Mouse (Mus musculus) WW6 (cell line): ENCODE results near the gene Ntf3.

Source experiments
- DNase-seq: peaks from one replicate; pipeline ENCODE4 v3.0.0-alpha.2; 2013; ENCODE audit warnings: low read depth, low spot score

The Ntf3 gene

DNA sequence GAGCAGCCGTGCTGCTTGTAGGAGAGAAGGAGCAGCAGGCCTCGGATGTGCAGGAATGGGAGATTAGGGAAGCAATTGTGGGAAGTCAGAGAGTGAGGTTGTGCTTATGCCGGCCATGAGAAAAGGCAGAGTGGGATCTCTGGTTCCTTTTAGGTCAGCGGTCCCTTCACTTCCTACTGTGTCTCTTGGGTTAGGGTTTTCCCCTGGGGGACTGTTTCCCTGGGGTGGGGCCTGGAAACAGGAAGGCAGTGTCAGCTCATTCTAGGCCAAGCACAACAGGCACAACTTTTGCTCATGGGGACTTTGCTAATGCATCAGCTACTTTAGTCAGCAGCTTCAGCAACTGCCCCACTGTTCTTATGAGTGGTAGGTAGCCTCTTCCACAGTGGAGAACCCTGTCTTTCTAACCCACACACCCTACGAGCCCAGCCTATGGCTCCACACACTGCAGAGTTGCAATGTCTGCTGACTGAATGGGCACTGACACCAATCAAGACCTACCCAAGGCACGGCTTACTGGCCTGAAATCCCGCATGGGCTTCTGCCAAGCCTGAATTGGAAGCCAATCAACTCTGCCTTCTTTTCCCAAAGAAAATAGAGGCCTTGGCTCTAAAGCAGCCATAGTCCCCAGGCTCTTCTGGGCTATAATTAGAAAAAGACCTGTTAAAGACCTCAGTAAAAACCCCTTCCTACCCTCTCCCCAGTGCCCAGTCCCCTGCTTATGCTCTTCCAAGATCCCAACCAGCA lies 60.5 kb downstream of the Ntf3 start:
- no peak for DNase-seq

- DNase-seq = no peak
Measured at GRCm38 (mm10) chr6:126105083-126105740, 61.5 kb downstream of the Ntf3 start.

- DNase-seq = no peak
Measured at GRCm38 (mm10) chr6:126102571-126102970, 64.1 kb downstream of the Ntf3 start.

GRCm38 (mm10) chr6:126102007-126102406 lies 64.7 kb downstream of the Ntf3 start:
- DNase-seq = no peak

GRCm38 (mm10) chr6:126100579-126100978 lies 66.1 kb downstream of the Ntf3 start:
- DNase-seq = no peak

- DNase-seq = no peak
Measured at GRCm38 (mm10) chr6:126097471-126097870, 69.2 kb downstream of the Ntf3 start.

DNA sequence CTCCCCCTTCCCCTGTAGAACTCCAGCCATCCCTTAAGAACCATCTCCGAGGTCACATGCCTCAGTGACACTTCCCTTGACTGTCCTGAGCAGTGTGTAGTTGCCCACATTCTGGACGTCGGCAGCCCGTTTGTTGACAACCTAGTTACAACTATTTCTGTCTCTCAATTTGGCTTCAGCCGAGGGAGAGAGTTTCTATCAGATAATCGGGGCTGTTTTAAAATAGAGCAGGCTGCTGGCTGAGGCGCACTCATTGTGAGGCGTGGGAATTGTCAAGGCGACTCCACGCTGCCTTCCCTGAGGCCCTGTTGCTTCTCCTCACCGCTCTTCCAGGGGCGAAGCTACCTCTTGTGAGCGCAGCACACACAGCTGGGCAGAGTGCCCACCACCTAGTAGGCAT lies 70.6 kb downstream of the Ntf3 start:
- DNase-seq = no peak

DNA sequence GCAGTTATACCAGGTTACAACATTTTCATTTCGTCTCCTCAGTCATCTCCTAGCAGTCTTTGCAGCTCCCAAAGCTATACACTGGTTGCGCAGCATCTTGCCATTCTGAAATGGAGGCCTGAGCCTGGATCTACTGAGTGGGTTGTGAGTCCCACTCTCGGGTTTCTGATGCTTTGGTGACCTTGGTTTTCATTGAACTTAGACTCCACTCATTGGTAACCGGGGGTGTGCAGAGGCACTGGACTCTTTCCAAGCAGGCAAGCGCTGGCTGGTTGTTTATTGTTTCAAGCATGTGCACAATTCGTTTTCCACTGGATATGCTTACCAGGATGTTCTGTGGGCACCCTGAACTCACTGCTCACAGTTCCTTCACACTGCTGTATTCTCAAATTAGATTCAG lies 71.7 kb downstream of the Ntf3 start:
- no peak for DNase-seq

DNA sequence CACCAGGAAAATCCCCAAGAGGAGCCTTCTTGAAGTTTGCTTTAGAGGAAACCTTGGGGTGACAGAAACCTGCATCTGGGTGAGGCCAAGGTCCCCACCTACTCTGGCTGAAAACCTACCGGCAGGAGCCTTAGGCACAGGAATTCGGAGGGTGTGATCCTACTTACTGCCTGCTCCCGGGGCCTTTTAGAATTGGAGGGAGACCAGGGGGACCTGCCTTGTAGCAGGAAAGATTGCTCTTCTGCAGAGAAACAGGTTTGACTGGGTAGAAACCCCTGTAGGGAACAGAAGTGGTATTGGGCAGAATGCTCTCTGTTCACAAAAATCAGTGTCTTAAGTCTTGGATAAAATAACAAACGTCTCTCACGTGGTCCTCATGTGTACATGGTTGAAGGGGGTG lies 74.7 kb downstream of the Ntf3 start:
- DNase-seq = no peak

DNA sequence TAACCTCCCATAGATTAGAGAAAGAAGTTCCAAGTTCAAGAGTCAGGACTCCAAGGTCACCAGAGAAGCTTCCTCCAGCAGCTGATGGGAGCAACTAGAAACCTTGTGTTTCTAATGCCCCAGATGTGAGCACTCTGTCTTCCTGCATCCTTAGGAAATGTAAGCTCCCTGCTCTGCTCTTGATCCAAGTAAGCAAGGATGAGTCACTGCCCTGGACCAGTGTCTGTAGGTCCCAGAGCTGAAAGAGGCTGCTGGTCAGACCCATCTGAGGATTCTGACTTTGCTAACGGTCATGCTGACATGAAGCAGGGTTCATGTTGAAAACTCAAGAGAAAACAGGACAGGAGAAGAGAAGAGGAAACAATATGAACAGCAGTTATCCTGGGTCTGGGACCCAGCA lies 76.6 kb downstream of the Ntf3 start:
- no peak for DNase-seq

DNA sequence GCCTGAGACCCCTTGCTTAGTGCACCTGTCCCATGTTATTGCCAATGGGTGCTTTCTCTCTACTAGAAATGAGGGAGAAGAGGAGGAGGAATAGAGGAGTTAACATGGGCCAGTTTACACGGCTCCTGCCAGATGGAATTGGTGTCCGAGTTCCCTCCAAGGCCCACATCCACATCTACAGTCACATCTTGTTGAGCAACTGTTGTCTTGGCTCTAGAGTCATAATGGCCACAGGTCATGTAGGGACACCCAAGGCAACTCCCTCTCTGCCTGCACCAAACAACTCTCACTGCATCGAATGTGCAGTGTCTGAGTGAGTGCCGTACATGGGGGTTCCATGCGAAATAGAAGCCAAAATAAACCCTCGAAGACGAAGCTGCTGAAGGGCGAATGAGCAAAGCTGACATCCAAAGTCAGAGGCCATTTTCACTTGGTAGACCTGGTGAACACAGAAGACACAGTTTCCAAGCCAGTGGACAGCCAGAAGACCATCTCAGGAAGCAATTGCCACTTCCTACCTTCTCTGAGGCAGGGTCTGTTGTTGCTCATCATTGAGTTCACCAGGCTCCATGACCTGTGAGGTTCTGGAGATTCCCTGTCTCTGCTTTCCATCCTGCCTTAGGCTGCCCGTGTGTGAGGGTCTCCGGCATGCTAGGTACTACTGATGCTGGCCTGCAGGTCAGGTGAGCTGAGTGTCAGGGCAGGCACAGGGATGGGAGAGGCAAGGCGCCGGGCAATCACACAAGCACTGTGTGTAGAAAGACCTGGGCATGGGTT lies 78.0 kb downstream of the Ntf3 start:
- DNase-seq = no peak

DNA sequence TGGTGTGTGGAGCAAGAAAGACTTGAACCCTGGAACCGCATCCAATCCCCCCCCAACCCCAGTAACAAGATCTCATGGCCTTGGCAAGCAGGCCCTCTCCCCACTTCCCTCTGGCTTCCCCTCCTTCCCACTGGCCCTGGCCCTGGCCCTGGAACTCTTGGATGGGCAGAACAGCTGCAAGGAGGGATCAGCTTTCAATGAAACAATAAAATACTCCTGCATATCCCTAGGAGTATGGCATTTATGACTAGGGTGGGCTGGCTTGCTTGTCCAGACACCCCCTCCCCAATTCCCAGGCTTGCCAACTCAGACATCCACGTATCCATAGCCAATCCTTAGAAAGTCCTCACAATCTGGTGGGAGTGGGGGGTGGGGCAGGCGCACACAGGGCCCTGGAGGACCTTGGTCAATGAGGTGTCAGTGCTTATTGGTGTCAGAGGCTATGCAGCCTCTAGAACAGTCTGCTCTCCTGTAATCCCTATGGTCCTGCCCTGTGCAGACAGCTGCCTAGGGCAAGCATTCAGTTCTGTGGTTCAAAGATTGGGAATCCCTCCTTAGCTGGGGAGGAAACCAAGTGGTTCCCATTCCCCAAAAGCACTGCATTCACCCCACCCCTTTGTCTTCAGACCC lies 80.3 kb downstream of the Ntf3 start:
- no peak for DNase-seq

- DNase-seq = no peak
Measured at GRCm38 (mm10) chr6:126080531-126080930, 86.2 kb downstream of the Ntf3 start.

DNA sequence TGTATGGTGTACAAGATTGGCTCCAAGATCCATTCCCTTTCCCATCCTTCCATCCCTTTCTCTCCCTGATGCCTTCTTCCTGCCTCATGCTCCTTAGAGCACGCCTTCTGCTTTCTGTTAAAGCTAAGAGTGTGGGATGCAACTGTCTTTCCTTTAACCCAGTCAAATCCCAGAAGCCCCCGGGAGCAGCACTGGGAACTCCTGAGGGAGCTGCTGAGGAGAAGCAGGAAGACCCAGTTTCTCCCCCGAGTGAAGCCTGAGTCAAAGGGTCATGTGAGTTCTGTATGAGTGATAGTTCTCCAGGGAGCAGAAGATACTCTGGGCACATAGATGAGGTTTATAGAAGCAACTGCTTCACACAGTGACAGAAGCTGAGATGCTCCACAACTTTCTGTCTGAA lies 109.0 kb downstream of the Ntf3 start:
- no peak for DNase-seq

GRCm38 (mm10) chr6:126053136-126053535 lies 113.6 kb downstream of the Ntf3 start:
- DNase-seq = no peak
